Mouse (Mus musculus): ENCODE results near the gene Onecut3.

- TF ChIP-seq POLR2A (IDR thresholded peaks at IDR 0.05; ENCODE audit: control insufficient read depth, extremely low read depth, insufficient read depth, low read length, poor library complexity): no peak
- TF ChIP-seq CTCF (IDR thresholded peaks at IDR 0.05; ENCODE audit: borderline replicate concordance, control insufficient read depth, extremely low read depth, insufficient read depth, low read length, poor library complexity): no peak
Measured at GRCm38 (mm10) chr10:80502291-80502690, 7.7 kb downstream of the Onecut3 start.
